Mouse (Mus musculus): ENCODE data around the gene Msgn1. TPM values are rescaled to one million over a fixed set of nuclear protein-coding genes. Genes with fewer than 3 reads are reported as not detected.
A peak's percentile ranks its signal among the peaks of the same experiment; 100 is the strongest.

Msgn1 gene
- total and polyA plus RNA-seq, 2 experiments, result not detected

DNA sequence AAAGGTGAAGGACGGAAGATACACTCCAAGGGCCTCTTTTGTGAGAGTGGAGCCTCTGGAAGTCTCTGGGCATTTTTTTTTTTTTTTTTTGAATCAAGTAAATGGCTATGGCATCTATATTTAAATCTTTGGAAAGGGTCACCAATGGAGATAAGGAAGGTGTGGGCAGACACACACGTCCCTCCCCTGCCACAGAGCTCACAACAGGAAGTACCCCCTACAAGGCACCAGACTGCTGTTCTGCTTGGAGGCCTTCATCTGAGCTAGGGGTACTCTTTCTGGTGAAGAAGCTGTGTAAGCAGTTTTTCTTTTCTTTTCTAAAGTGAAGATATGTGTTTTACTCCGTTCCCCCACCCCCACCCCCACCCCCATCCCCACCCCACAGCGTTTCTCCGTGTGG is 11.9 kb downstream of the Msgn1 start:
- no peaks in the 10 kb centered on the region for H3K79me2 ChIP-seq (ENCODE audit: control insufficient read depth, insufficient read depth, low read length)
- H3K27ac ChIP-seq (replicated peaks; ENCODE audit: insufficient read depth, low read depth, low read length), result no peak overlapping the region
- no peak overlapping the region for H3K9ac ChIP-seq (ENCODE audit: low read depth, low read length)
- H3K4me3 ChIP-seq (ENCODE audit: insufficient read depth, low read depth, low read length), result no peak overlapping the region
- no peaks in the 10 kb centered on the region for H3K27me3 ChIP-seq (ENCODE audit: control insufficient read depth, insufficient read depth, low read length)
- DNase-seq (ENCODE audit: extremely low read depth, low read depth, low spot score), result no peak
- no peak for TF ChIP-seq POLR2A (IDR thresholded peaks at IDR 0.05; ENCODE audit: extremely low read depth, insufficient read depth, low read length)
- TF ChIP-seq CTCF (IDR thresholded peaks at IDR 0.05; ENCODE audit: low read depth, low read length), result no peak
- no peaks in the 10 kb centered on the region for H3K36me3 ChIP-seq (ENCODE audit: control insufficient read depth, insufficient read depth, low read length)
- 44% methylated on average over 5 of the region's 5 CpGs for WGBS
- no peaks in the 10 kb centered on the region for H3K4me1 ChIP-seq (ENCODE audit: control insufficient read depth, insufficient read depth, low read length)

DNA sequence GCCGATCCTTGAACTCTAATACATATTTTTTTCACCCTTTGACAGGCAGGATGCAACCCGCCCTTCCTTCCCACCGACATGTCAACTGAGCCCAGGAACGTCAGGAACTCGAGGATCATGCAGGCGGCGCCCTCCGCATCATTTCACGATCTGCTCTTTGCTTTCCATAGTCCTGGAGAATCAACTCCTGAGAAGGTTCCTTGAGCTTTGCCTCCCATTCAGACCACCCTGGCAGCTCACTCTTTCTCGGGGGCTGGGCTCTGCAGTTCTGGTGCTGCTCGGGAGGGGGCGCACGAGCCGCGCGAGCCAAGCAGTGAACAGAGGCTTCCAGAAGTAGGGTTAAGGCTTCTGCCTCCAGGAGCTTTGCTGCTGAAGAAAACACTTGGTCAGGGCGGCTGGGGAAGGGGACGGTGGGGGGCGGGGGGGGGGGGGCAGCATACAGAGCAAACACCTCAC is 12.6 kb downstream of the Msgn1 start:
- Histone ChIP-seq H3K27ac (replicated peaks; ENCODE audit: insufficient read depth, low read depth, low read length) (no peak overlapping the region), H3K9ac (ENCODE audit: low read depth, low read length) (no peak overlapping the region), H3K27me3 (ENCODE audit: control insufficient read depth, insufficient read depth, low read length) (no peaks in the 10 kb centered on the region), H3K36me3 (ENCODE audit: control insufficient read depth, insufficient read depth, low read length) (no peaks in the 10 kb centered on the region), H3K79me2 (ENCODE audit: control insufficient read depth, insufficient read depth, low read length) (no peaks in the 10 kb centered on the region), H3K4me1 (ENCODE audit: control insufficient read depth, insufficient read depth, low read length) (no peaks in the 10 kb centered on the region), H3K4me3 (ENCODE audit: insufficient read depth, low read depth, low read length) (no peak overlapping the region; the same call in 1 of the 2 replicates)
- DNase-seq (ENCODE audit: extremely low read depth, low read depth, low spot score), result no peak
- TF ChIP-seq POLR2A (IDR thresholded peaks at IDR 0.05; ENCODE audit: extremely low read depth, insufficient read depth, low read length), result no peak
- peak; percentile 85 for TF ChIP-seq CTCF (IDR thresholded peaks at IDR 0.05; ENCODE audit: low read depth, low read length)
- 8% methylated on average over 18 of the region's 19 CpGs for WGBS

GRCm38 (mm10) chr12:11195031-11195430 is 13.7 kb downstream of the Msgn1 start:
- Histone ChIP-seq H3K79me2 (ENCODE audit: control insufficient read depth, insufficient read depth, low read length) (no peaks in the 10 kb centered on the region), H3K9ac (ENCODE audit: low read depth, low read length) (no peak overlapping the region), H3K36me3 (ENCODE audit: control insufficient read depth, insufficient read depth, low read length) (no peaks in the 10 kb centered on the region), H3K27ac (replicated peaks; ENCODE audit: insufficient read depth, low read depth, low read length) (no peak overlapping the region), H3K27me3 (ENCODE audit: control insufficient read depth, insufficient read depth, low read length) (no peaks in the 10 kb centered on the region), H3K4me1 (ENCODE audit: control insufficient read depth, insufficient read depth, low read length) (no peaks in the 10 kb centered on the region), H3K4me3 (ENCODE audit: insufficient read depth, low read depth, low read length) (no peak overlapping the region)
- WGBS, result 82% methylated on average over 1 of the region's 1 CpGs
- TF ChIP-seq CTCF (IDR thresholded peaks at IDR 0.05; ENCODE audit: low read depth, low read length) (no peak), POLR2A (IDR thresholded peaks at IDR 0.05; ENCODE audit: extremely low read depth, insufficient read depth, low read length) (no peak)
- no peak for DNase-seq (ENCODE audit: extremely low read depth, low read depth, low spot score)

- TF ChIP-seq POLR2A (IDR thresholded peaks at IDR 0.05; ENCODE audit: extremely low read depth, insufficient read depth, low read length), result no peak
- TF ChIP-seq CTCF (IDR thresholded peaks at IDR 0.05; ENCODE audit: low read depth, low read length), result peak; percentile 85
- Histone ChIP-seq H3K27ac (replicated peaks; ENCODE audit: insufficient read depth, low read depth, low read length) (no peak overlapping the region), H3K36me3 (ENCODE audit: control insufficient read depth, insufficient read depth, low read length) (no peaks in the 10 kb centered on the region), H3K27me3 (ENCODE audit: control insufficient read depth, insufficient read depth, low read length) (no peaks in the 10 kb centered on the region), H3K4me1 (ENCODE audit: control insufficient read depth, insufficient read depth, low read length) (no peaks in the 10 kb centered on the region), H3K4me3 (ENCODE audit: insufficient read depth, low read depth, low read length) (no peak overlapping the region), H3K9ac (ENCODE audit: low read depth, low read length) (no peak overlapping the region), H3K79me2 (ENCODE audit: control insufficient read depth, insufficient read depth, low read length) (no peaks in the 10 kb centered on the region)
- WGBS, result 22% methylated on average over 11 of the region's 11 CpGs
- peak; percentile 61 for DNase-seq (ENCODE audit: extremely low read depth, low read depth, low spot score)
These were observed 30.2 kb downstream of the Msgn1 start for GRCm38 (mm10) chr12:11178486-11179154.

- no peak for DNase-seq (ENCODE audit: extremely low read depth, low read depth, low spot score)
- Histone ChIP-seq H3K36me3 (ENCODE audit: control insufficient read depth, insufficient read depth, low read length) (no peaks in the 10 kb centered on the region), H3K27me3 (ENCODE audit: control insufficient read depth, insufficient read depth, low read length) (no peaks in the 10 kb centered on the region), H3K9ac (ENCODE audit: low read depth, low read length) (no peak overlapping the region), H3K4me3 (ENCODE audit: insufficient read depth, low read depth, low read length) (no peak overlapping the region), H3K4me1 (ENCODE audit: control insufficient read depth, insufficient read depth, low read length) (no peaks in the 10 kb centered on the region), H3K27ac (replicated peaks; ENCODE audit: insufficient read depth, low read depth, low read length) (no peak overlapping the region), H3K79me2 (ENCODE audit: control insufficient read depth, insufficient read depth, low read length) (no peaks in the 10 kb centered on the region)
- WGBS, result 24% methylated on average over 5 of the region's 5 CpGs
- TF ChIP-seq CTCF (IDR thresholded peaks at IDR 0.05; ENCODE audit: low read depth, low read length), result no peak
- TF ChIP-seq POLR2A (IDR thresholded peaks at IDR 0.05; ENCODE audit: extremely low read depth, insufficient read depth, low read length), result no peak
These were observed 31.1 kb downstream of the Msgn1 start for GRCm38 (mm10) chr12:11177408-11178394.
